Mouse (Mus musculus) heart, embryonic 12.5 days (tissue): ENCODE results near the gene Gm45902. TPM values are rescaled to one million over a fixed set of nuclear protein-coding genes. Genes with fewer than 3 reads are reported as not detected.
A peak's percentile ranks its signal among the peaks of the same experiment; 100 is the strongest.

Experiments
- ATAC-seq: fragments of 200-750 bp; cut with Nextera tagmentation; 2 replicates; pipeline ENCODE4 v1.8.0; 2017; ENCODE audit warnings: moderate TSS enrichment, moderate library complexity; ENCODE audit not compliant: insufficient number of reproducible peaks, low FRiP score
- H3K27ac ChIP-seq: fragments of 300-500 bp; sonication (generic); 2 replicates; pipeline ENCODE4 v1.5.1; 2016; ENCODE audit warnings: mild to moderate bottlenecking, moderate library complexity; ENCODE audit not compliant: poor library complexity, severe bottlenecking
- H3K27me3 ChIP-seq: fragments of 300-500 bp; sonication (generic); replicated peaks from 2 replicates; pipeline ENCODE4 v1.6.1; 2016; ENCODE audit warnings: mild to moderate bottlenecking, moderate library complexity
- H3K36me3 ChIP-seq: fragments of 300-500 bp; sonication (generic); 2 replicates; pipeline ENCODE4 v1.6.1; 2016; ENCODE audit warnings: mild to moderate bottlenecking, moderate library complexity
- H3K4me1 ChIP-seq: fragments of 300-500 bp; sonication (generic); replicated peaks from 2 replicates; pipeline ENCODE4 v1.6.1; 2016; ENCODE audit warnings: mild to moderate bottlenecking
- H3K4me2 ChIP-seq: fragments of 300-500 bp; sonication (generic); 2 replicates; pipeline ENCODE4 v1.6.1; 2016; ENCODE audit warnings: mild to moderate bottlenecking, moderate library complexity
- H3K4me3 ChIP-seq: fragments of 300-500 bp; sonication (generic); 2 replicates; pipeline ENCODE4 v1.5.1; 2016; ENCODE audit warnings: mild to moderate bottlenecking
- H3K9ac ChIP-seq: fragments of 300-500 bp; sonication (generic); 2 replicates; pipeline ENCODE4 v1.6.1; 2016; ENCODE audit warnings: mild to moderate bottlenecking, moderate library complexity
- H3K9me3 ChIP-seq: fragments of 300-500 bp; sonication (generic); replicated peaks from 2 replicates; pipeline ENCODE4 v1.6.1; 2016; ENCODE audit warnings: mild to moderate bottlenecking, moderate library complexity
- WGBS: fragments of 180-500 bp; shearing (Covaris S2); methylation state at CpG from one replicate; pipeline ENCODE4 v1.1.7; 2016; 5-methylcytosine and 5-hydroxymethylcytosine counted together
- polyA plus RNA-seq: library from polyadenylated mRNA; unstranded; fragments of >200 nt; fragmentation: Nextera tagmentation; extraction: Ambion mirVana; gene quantifications from 2 replicates; pipeline ENCODE4 v1.2.1, GENCODE M21; 2016

Gm45902 gene
- polyA plus RNA-seq = 6.4 and 7.3 TPM in 2 replicates

DNA sequence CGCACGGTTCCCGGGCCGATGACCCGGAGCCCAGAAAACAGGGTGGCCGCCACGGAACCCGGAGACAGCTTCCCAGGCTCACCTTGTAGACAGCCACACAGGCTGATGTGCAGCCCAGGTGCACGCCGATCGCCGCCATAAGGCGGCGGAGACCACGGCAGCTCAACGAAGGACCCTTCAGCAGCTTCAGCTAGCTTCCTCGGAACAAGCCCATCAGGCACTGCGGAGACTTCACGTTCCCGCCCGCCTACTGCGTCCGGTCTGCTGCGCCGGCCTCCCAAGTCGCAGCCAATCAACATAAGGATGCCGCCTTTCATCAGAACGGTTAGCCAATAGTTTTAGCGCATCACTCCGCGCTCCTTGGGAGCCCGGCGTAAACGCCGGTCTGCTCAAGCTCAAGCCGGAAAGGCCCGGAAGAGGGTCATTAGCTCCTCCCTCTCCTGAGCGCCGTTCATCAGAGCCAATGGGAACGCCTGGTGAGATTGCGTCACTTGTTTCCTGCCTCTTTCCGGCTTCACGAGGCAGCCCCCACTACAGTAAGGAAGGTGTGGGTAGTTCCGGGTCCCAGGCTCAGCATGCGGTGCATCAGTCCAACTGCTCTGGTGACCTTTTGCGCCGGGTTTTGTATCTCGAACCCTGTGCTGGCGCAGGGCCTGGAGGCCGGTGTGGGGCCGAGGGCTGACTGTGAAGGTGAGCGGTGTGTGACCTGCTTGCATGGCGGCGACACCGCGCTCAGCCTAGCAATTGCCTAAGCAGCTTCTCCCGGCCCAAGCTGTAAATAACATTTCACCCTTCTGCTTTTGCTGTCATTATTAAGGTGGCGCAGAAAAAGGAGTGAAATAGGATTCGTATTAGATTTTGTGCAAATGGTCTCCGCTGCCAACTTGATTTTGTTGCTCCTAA is at the start of gene Gm45902, which contains the start of the genes Hspa14 and Cdnf:
Gm45902 (minus strand) TSS at position 239 of the 903 bp plus-strand sequence.
Hspa14 (minus strand) TSS at position 263 of the 903 bp plus-strand sequence.
Cdnf (plus strand) TSS at position 479 of the 903 bp plus-strand sequence.
- Histone ChIP-seq H3K36me3 (peaks cover 28% of the 10 kb centered on the region), H3K27ac (peak within 1 kb of the TSS; percentile 84), H3K9me3 (peaks cover 3% of the 10 kb centered on the region; the same call in 1 of the 2 replicates), H3K9ac (peak within 1 kb of the TSS; percentile 98), H3K4me2 (peak within 1 kb of the TSS; percentile 97), H3K4me3 (peak within 1 kb of the TSS; percentile 93), H3K27me3 (no peaks in the 10 kb centered on the region), H3K4me1 (peaks cover 15% of the 10 kb centered on the region)
- peak; percentile 100 for ATAC-seq
- WGBS = under 1% methylated on average over 60 of the region's 60 CpGs

DNA sequence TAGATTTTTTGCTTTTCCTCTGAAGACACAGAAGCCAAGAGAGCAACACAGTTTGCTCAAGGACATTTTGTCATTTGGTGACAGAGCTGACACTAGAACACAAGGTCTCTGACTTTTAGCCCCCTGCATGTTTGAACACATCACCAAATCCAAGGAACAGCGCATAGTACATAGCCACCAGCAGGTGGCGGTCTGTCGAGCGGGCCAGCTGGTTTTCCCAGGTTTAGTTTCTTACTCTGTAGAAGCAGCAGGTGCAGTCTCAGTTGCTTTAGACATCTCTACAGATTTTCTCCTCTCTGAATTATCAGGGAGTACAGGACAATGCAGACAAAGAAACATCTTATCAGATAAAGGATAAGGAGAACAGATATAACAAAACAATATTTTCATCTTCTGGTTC is 34.0 kb upstream of the Gm45902 start:
- 0 out of 2 replicates have a peak, but pooled peaks cover 5% of the 10 kb centered on the region for H3K27me3 ChIP-seq
- no peaks in the 10 kb centered on the region for H3K9me3 ChIP-seq
- ATAC-seq = no peak
- H3K4me2 ChIP-seq = no peak overlapping the region
- H3K4me3 ChIP-seq = no peak overlapping the region
- no peak overlapping the region for H3K27ac ChIP-seq
- H3K36me3 ChIP-seq = no peaks in the 10 kb centered on the region
- H3K9ac ChIP-seq = no peak overlapping the region
- peaks cover 7% of the 10 kb centered on the region for H3K4me1 ChIP-seq
- WGBS = 5% methylated on average over 4 of the region's 4 CpGs

DNA sequence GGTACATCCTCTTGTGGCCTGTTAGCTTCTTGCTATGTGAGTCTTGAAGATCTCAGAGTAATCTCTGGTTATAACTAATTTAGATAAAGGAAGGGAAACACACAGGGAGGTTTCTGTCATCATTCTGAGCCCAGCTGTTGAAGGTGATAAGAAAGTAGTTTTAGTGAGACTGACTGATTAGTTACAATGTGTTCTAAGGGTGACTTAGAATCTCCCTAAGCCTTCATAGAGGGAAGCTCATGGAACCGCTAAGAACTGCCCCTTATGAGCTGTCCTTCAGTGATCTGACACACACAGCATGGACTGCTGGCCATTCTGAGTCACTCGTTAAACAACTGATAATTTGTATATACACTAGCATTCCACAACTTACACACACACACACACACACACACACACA is 33.5 kb upstream of the Gm45902 start:
- H3K36me3 ChIP-seq = no peaks in the 10 kb centered on the region
- H3K9ac ChIP-seq = no peak overlapping the region
- ATAC-seq = no peak
- WGBS = 26% methylated on average over 2 of the region's 2 CpGs
- H3K4me1 ChIP-seq = peaks cover 7% of the 10 kb centered on the region
- no peak overlapping the region for H3K4me3 ChIP-seq
- 0 out of 2 replicates have a peak, but pooled peaks cover 5% of the 10 kb centered on the region for H3K27me3 ChIP-seq
- no peaks in the 10 kb centered on the region for H3K9me3 ChIP-seq
- no peak overlapping the region for H3K27ac ChIP-seq
- H3K4me2 ChIP-seq = no peak overlapping the region

DNA sequence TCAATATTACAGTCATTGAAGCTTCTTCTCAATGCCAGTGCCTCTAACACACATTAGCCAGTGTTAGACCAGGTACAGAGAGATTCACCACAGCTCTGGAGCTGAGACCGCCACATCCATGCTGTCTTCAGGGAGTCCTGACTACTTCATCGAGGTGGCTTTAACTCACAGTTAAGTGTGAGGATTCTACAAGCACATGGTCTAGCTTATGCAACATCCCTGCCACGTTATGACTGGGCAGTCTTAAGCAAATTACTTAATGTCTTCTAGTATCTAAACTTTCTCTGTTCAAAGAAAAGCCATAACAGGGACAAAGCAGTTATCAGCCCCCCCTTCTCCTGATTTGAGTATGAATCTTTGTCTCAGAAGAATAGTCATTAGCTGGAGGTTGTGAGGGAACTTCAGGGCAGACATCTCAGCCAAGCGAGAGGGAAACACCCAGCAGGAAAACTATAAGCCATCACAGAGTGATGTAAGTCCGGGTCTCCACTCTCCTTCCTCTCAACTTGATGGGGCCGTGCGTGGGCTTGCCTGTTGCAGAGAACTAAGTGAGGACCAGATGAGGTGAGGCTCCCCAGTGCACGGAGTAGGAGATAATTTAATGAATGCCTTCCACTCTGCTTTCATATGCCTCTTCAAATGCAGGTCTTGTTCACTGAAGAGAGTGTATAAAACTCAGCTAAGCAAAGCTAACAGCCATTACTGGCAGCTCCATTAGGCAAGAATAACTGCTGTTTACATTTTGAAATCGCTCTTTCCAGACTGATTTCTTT is 28.9 kb upstream of the Gm45902 start:
- ATAC-seq = no peak
- WGBS = 63% methylated on average over 9 of the region's 9 CpGs
- no peak overlapping the region for H3K27ac ChIP-seq

DNA sequence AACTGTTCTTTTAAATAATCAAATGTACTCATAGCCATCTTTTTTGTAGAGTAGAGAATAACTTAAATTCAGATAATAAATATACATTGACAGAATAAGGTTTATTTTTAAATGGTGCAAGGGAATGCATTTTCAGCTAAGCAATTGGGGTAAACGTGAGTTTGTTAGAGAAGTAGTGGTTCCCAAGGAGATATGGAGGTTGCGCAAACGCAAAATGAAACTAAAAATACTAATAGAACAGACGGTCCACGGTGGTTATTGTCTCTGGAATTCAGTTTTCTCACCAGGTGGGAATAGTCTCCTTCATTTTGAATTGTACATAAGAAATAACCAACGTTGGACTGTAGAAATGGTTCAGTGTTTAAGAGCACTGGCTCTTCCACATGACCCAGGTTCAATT is 13.7 kb upstream of the Gm45902 start:
- Histone ChIP-seq H3K4me1 (no peaks in the 10 kb centered on the region), H3K9me3 (0 out of 2 replicates have a peak, but pooled peaks cover 2% of the 10 kb centered on the region), H3K4me2 (no peak overlapping the region), H3K27me3 (no peaks in the 10 kb centered on the region), H3K9ac (no peak overlapping the region), H3K36me3 (no peaks in the 10 kb centered on the region), H3K27ac (no peak overlapping the region), H3K4me3 (no peak overlapping the region)
- 75% methylated on average over 6 of the region's 6 CpGs for WGBS
- no peak for ATAC-seq

More for the DNA sequence above, 28.9 kb upstream of the Gm45902 start:
- Histone ChIP-seq H3K4me1 (peaks cover 7% of the 10 kb centered on the region), H3K4me3 (no peak overlapping the region), H3K9me3 (no peaks in the 10 kb centered on the region), H3K4me2 (no peak overlapping the region), H3K36me3 (no peaks in the 10 kb centered on the region), H3K9ac (no peak overlapping the region), H3K27me3 (0 out of 2 replicates have a peak, but pooled peaks cover 5% of the 10 kb centered on the region)

DNA sequence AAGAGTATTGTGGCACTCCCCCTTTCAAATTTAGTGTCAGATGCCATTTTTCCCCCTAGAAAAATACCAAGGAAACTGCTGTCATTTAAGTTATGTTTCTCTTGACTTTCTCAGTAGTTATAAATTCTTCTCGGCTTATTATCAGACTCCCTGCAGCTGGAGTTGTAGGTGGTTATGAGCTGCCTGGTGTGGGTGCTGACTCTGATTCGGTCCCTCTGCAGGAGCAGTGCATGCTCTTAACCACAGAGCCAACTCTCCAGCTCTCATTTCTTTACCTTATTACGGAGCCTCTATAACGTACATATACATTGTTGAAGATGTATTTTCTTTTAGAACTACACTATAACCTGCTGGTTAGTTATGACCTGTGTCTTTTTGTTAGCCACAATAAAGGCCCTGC is 10.0 kb upstream of the Gm45902 start:
- WGBS = 70% methylated on average over 4 of the region's 4 CpGs
- no peaks in the 10 kb centered on the region for H3K27me3 ChIP-seq
- no peak for ATAC-seq
- no peak overlapping the region for H3K4me3 ChIP-seq
- H3K4me1 ChIP-seq = no peaks in the 10 kb centered on the region
- H3K9me3 ChIP-seq = no peaks in the 10 kb centered on the region
- H3K27ac ChIP-seq = no peak overlapping the region
- no peak overlapping the region for H3K4me2 ChIP-seq
- no peaks in the 10 kb centered on the region for H3K36me3 ChIP-seq
- H3K9ac ChIP-seq = no peak overlapping the region

DNA sequence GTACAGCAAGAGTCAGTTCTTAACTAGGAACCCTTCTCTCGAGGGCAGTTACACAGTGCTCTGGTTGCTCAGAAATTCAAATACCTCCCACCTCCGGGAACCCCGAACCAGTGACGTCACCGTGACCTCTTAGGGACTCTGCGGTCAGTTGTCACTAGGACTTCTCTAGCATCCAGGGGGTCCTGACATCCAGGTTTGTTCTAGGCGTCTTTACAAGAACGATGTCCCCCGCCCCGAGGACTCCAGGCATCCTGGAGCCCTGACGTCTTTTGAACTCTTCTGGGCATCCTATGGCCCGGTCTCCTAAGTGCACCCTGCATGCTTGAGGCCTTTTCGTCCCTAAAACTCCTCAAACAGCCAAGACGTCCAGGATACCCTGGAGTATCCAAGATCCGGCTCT is 514 bp downstream of the Gm45902 start:
- peak overlapping the region; percentile 84 for H3K27ac ChIP-seq
- no peaks in the 10 kb centered on the region for H3K27me3 ChIP-seq
- peak overlapping the region; percentile 93 for H3K4me3 ChIP-seq
- WGBS = 0% methylated on average over 15 of the region's 15 CpGs
- H3K9ac ChIP-seq = peak overlapping the region; percentile 98
- ATAC-seq = no peak
- H3K4me1 ChIP-seq = peaks cover 15% of the 10 kb centered on the region
- H3K4me2 ChIP-seq = peak overlapping the region; percentile 97
- H3K36me3 ChIP-seq = peaks cover 35% of the 10 kb centered on the region
- no peaks in the 10 kb centered on the region; the same call in 1 of the 2 replicates for H3K9me3 ChIP-seq

DNA sequence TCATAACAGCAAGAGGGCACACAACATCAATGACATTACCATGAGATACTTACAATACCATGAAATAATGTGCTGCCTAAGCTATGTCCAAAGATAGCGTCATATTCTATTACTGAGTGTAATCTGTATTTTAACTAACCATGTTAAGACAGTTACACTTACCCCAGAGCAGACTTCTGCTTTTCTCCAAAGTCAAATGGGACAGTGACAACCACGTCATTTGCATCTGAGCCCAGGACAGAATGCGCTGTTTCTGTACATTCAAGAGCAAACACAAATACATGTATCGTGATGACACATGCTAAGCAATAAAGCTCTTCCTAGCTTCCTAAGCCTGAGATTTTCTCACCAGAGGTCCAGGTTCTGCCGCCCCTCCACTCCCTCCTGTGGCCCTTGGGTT is 11.7 kb downstream of the Gm45902 start:
- WGBS = 96% methylated on average over 5 of the region's 5 CpGs
- Histone ChIP-seq H3K36me3 (peaks cover 75% of the 10 kb centered on the region), H3K4me1 (no peaks in the 10 kb centered on the region), H3K9me3 (no peaks in the 10 kb centered on the region), H3K27me3 (no peaks in the 10 kb centered on the region), H3K9ac (no peak overlapping the region), H3K27ac (no peak overlapping the region), H3K4me2 (no peak overlapping the region), H3K4me3 (no peak overlapping the region)
- no peak for ATAC-seq

DNA sequence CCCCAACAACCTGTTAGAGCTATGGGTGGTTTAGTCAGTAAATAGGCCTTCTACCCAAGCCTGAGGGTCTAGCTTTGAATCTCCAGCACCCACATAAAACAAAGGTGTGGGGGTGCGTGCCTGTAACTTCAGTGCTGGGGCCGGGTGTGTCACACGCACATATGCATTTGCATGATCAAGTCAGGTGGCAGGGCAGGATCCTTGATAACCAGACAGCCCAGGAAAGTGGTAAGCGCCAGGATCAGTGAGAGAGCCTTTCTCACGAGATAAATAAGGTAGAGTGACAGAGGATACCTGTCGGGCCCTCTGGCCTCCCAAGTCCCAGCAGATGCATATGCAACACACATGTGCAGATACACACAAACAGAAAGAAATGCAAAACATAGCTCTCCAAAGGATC is 13.0 kb downstream of the Gm45902 start:
- Histone ChIP-seq H3K27me3 (no peaks in the 10 kb centered on the region), H3K4me1 (no peaks in the 10 kb centered on the region), H3K27ac (no peak overlapping the region), H3K4me2 (no peak overlapping the region), H3K4me3 (no peak overlapping the region), H3K9ac (no peak overlapping the region), H3K36me3 (peaks cover 74% of the 10 kb centered on the region), H3K9me3 (no peaks in the 10 kb centered on the region)
- WGBS = 89% methylated on average over 6 of the region's 6 CpGs
- no peak for ATAC-seq

DNA sequence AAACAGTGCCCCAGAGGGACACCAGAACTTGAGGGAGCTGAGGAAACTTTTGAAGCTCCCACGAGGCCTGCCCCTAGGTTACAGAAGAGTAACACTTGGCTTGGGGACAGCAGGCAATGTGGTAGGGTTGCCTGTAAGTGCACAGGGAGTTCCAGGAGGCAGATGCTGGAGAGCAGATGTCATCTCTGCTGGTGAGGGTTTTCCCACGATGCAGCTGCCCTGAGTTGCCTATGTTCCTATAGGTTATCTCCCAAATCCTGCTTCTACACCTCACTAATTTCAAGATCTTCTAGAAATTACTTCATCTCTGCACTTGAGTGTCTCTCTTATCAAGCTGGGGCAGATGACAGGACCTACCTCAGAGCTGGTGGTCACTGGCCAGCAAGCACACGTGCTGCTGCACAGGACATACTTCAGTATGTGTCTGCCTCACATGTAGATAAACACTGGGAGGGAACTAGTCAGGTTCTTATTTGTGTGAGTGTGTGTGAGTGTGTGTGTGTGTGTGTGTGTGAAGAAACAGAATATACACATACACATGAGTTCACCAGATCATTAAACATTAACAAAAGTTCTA is 18.7 kb downstream of the Gm45902 start:
- WGBS = 85% methylated on average over 3 of the region's 3 CpGs
- Histone ChIP-seq H3K36me3 (peaks cover 78% of the 10 kb centered on the region), H3K4me2 (no peak overlapping the region), H3K27ac (no peak overlapping the region), H3K4me1 (no peaks in the 10 kb centered on the region), H3K27me3 (no peaks in the 10 kb centered on the region), H3K9ac (no peak overlapping the region), H3K9me3 (no peaks in the 10 kb centered on the region), H3K4me3 (no peak overlapping the region)
- ATAC-seq = no peak

DNA sequence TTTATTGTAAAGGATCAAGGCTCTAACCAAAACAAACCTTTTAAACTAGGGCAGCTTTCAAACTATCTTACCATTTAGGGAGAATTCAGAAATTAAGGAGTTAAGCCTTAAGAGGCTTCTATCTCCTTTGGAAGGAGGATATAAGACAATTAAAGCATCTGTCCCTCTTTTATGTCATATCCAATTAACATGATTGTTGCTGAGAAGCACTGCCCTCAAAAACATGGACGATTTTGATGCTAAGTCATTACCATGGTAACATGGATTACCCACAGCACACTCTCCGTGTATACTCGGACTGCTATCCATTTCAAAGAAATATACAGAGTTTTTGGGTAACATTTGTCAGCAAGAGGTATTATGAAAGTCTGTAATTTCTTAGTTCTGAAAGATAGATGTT is 22.8 kb downstream of the Gm45902 start:
- Histone ChIP-seq H3K9me3 (no peaks in the 10 kb centered on the region), H3K36me3 (peaks cover 49% of the 10 kb centered on the region), H3K4me3 (no peak overlapping the region), H3K4me1 (no peaks in the 10 kb centered on the region), H3K4me2 (no peak overlapping the region), H3K9ac (no peak overlapping the region), H3K27ac (no peak overlapping the region), H3K27me3 (no peaks in the 10 kb centered on the region)
- ATAC-seq = no peak
- WGBS = 91% methylated on average over 3 of the region's 3 CpGs
